Mouse (Mus musculus) hindbrain, embryonic 10.5 days (tissue): ENCODE results near the gene Tjp1. TPM values are rescaled to one million over a fixed set of nuclear protein-coding genes. Genes with fewer than 3 reads are reported as not detected.

Experiments
- DNase-seq: peaks from one replicate; pipeline ENCODE4 v3.0.0-alpha.2; 2017; ENCODE audit warnings: low spot score
- H3K27ac ChIP-seq: fragments of 300-500 bp; sonication (generic); 2 replicates; pipeline ENCODE4 v1.5.1; 2016; ENCODE audit warnings: mild to moderate bottlenecking, moderate library complexity
- H3K27me3 ChIP-seq: fragments of 300-500 bp; sonication (generic); 2 replicates; pipeline ENCODE4 v1.6.1; 2016; ENCODE audit warnings: mild to moderate bottlenecking; ENCODE audit not compliant: poor library complexity, insufficient read depth, severe bottlenecking
- H3K36me3 ChIP-seq: fragments of 300-500 bp; sonication (generic); 2 replicates; pipeline ENCODE4 v1.6.1; 2016; ENCODE audit warnings: mild to moderate bottlenecking, moderate library complexity
- H3K4me1 ChIP-seq: fragments of 300-500 bp; sonication (generic); replicated peaks from 2 replicates; pipeline ENCODE4 v1.6.1; 2016; ENCODE audit warnings: mild to moderate bottlenecking
- H3K4me3 ChIP-seq: fragments of 300-500 bp; sonication (generic); 2 replicates; pipeline ENCODE4 v1.5.1; 2016; ENCODE audit warnings: mild to moderate bottlenecking, moderate library complexity
- H3K9me3 ChIP-seq: fragments of 300-500 bp; sonication (generic); 2 replicates; pipeline ENCODE4 v1.6.1; 2016; ENCODE audit warnings: mild to moderate bottlenecking, moderate library complexity
- WGBS: fragments of 180-500 bp; shearing (Covaris S2); methylation state at CpG from one replicate; pipeline ENCODE4 v1.1.7; 2016; 5-methylcytosine and 5-hydroxymethylcytosine counted together
- polyA plus RNA-seq: library from polyadenylated mRNA; unstranded; fragments of >200 nt; fragmentation: Nextera tagmentation; extraction: Ambion mirVana; gene quantifications from 2 replicates; pipeline ENCODE4 v1.2.1, GENCODE M21; 2016

Tjp1 gene
- polyA plus RNA-seq, 1 experiment from 2014 or later = 19.0 TPM

GRCm38 (mm10) chr7:65419012-65419411, 108.6 kb downstream of the Tjp1 start:
- Histone ChIP-seq H3K4me3 (no peak overlapping the region), H3K4me1 (peaks cover 43% of the 10 kb centered on the region), H3K27ac (no peak overlapping the region), H3K36me3 (no peaks in the 10 kb centered on the region), H3K9me3 (no peaks in the 10 kb centered on the region), H3K27me3 (no peaks in the 10 kb centered on the region)
- WGBS = 68% methylated on average over 3 of the region's 3 CpGs
- no peak for DNase-seq

- DNase-seq = no peak
- Histone ChIP-seq H3K27me3 (no peaks in the 10 kb centered on the region), H3K4me1 (peaks cover 43% of the 10 kb centered on the region), H3K9me3 (no peaks in the 10 kb centered on the region), H3K27ac (peak overlapping the region; percentile 2; the same call in 1 of the 2 replicates), H3K4me3 (no peak overlapping the region), H3K36me3 (no peaks in the 10 kb centered on the region)
- 84% methylated on average over 10 of the region's 10 CpGs for WGBS
These were observed 109.1 kb downstream of the Tjp1 start for GRCm38 (mm10) chr7:65418366-65418911.

- no peaks in the 10 kb centered on the region for H3K9me3 ChIP-seq
- no peaks in the 10 kb centered on the region for H3K36me3 ChIP-seq
- peak overlapping the region; percentile 74 for H3K27ac ChIP-seq
- H3K27me3 ChIP-seq = no peaks in the 10 kb centered on the region
- no peak overlapping the region for H3K4me3 ChIP-seq
- H3K4me1 ChIP-seq = peaks cover 43% of the 10 kb centered on the region
- peak; percentile 12 for DNase-seq
- 59% methylated on average over 10 of the region's 10 CpGs for WGBS
These were observed 110.1 kb downstream of the Tjp1 start for GRCm38 (mm10) chr7:65417231-65418100.

GRCm38 (mm10) chr7:65416506-65416905, 111.1 kb downstream of the Tjp1 start:
- H3K27ac ChIP-seq = peak overlapping the region; percentile 45; the same call in 1 of the 2 replicates
- peak; percentile 11 for DNase-seq
- H3K9me3 ChIP-seq = no peaks in the 10 kb centered on the region
- H3K4me3 ChIP-seq = no peak overlapping the region
- no peaks in the 10 kb centered on the region for H3K27me3 ChIP-seq
- WGBS = 44% methylated on average over 3 of the region's 3 CpGs
- no peaks in the 10 kb centered on the region for H3K36me3 ChIP-seq
- peaks cover 43% of the 10 kb centered on the region for H3K4me1 ChIP-seq

- WGBS = 77% methylated on average over 13 of the region's 13 CpGs
- Histone ChIP-seq H3K9me3 (no peaks in the 10 kb centered on the region), H3K27me3 (no peaks in the 10 kb centered on the region), H3K27ac (no peak overlapping the region), H3K4me1 (peaks cover 34% of the 10 kb centered on the region), H3K4me3 (no peak overlapping the region), H3K36me3 (no peaks in the 10 kb centered on the region)
- DNase-seq = no peak
These were observed 113.3 kb downstream of the Tjp1 start for GRCm38 (mm10) chr7:65413946-65414945.

- Histone ChIP-seq H3K36me3 (no peaks in the 10 kb centered on the region), H3K4me3 (no peak overlapping the region), H3K9me3 (no peaks in the 10 kb centered on the region), H3K4me1 (peaks cover 9% of the 10 kb centered on the region; the same call in 1 of the 2 replicates), H3K27ac (no peak overlapping the region), H3K27me3 (no peaks in the 10 kb centered on the region)
- DNase-seq = no peak
- 66% methylated on average over 7 of the region's 7 CpGs for WGBS
These were observed 116.9 kb downstream of the Tjp1 start for GRCm38 (mm10) chr7:65410668-65411067.

- peaks cover 9% of the 10 kb centered on the region for H3K4me1 ChIP-seq
- 80% methylated on average over 3 of the region's 3 CpGs for WGBS
- H3K36me3 ChIP-seq = no peaks in the 10 kb centered on the region
- no peaks in the 10 kb centered on the region for H3K27me3 ChIP-seq
- DNase-seq = no peak
- no peak overlapping the region for H3K27ac ChIP-seq
- H3K4me3 ChIP-seq = no peak overlapping the region
- H3K9me3 ChIP-seq = no peaks in the 10 kb centered on the region
These were observed 121.2 kb downstream of the Tjp1 start for GRCm38 (mm10) chr7:65406427-65406826.

- H3K4me3 ChIP-seq = no peak overlapping the region
- no peaks in the 10 kb centered on the region for H3K9me3 ChIP-seq
- peaks cover 4% of the 10 kb centered on the region for H3K4me1 ChIP-seq
- DNase-seq = no peak
- H3K36me3 ChIP-seq = no peaks in the 10 kb centered on the region
- no peak overlapping the region for H3K27ac ChIP-seq
- 95% methylated on average over 5 of the region's 5 CpGs for WGBS
- H3K27me3 ChIP-seq = no peaks in the 10 kb centered on the region
These were observed 125.1 kb downstream of the Tjp1 start for GRCm38 (mm10) chr7:65402516-65402915.

GRCm38 (mm10) chr7:65401622-65402021, 126.0 kb downstream of the Tjp1 start:
- Histone ChIP-seq H3K9me3 (no peaks in the 10 kb centered on the region), H3K4me1 (peaks cover 4% of the 10 kb centered on the region), H3K27ac (no peak overlapping the region), H3K27me3 (no peaks in the 10 kb centered on the region), H3K4me3 (no peak overlapping the region), H3K36me3 (no peaks in the 10 kb centered on the region)
- no peak for DNase-seq

- Histone ChIP-seq H3K9me3 (no peaks in the 10 kb centered on the region), H3K4me3 (no peak overlapping the region), H3K4me1 (peaks cover 28% of the 10 kb centered on the region), H3K36me3 (no peaks in the 10 kb centered on the region), H3K27me3 (no peaks in the 10 kb centered on the region; the same call in 1 of the 2 replicates), H3K27ac (no peak overlapping the region)
- 79% methylated on average over 4 of the region's 4 CpGs for WGBS
- DNase-seq = no peak
These were observed 131.7 kb downstream of the Tjp1 start for GRCm38 (mm10) chr7:65395891-65396290.

GRCm38 (mm10) chr7:65395166-65395565, 132.4 kb downstream of the Tjp1 start:
- 60% methylated on average over 5 of the region's 5 CpGs for WGBS
- no peaks in the 10 kb centered on the region; the same call in 1 of the 2 replicates for H3K27me3 ChIP-seq
- no peaks in the 10 kb centered on the region for H3K9me3 ChIP-seq
- H3K27ac ChIP-seq = no peak overlapping the region
- DNase-seq = no peak
- H3K4me1 ChIP-seq = peaks cover 28% of the 10 kb centered on the region
- H3K36me3 ChIP-seq = no peaks in the 10 kb centered on the region
- H3K4me3 ChIP-seq = no peak overlapping the region

- peaks cover 28% of the 10 kb centered on the region for H3K4me1 ChIP-seq
- no peak overlapping the region for H3K27ac ChIP-seq
- H3K27me3 ChIP-seq = no peaks in the 10 kb centered on the region; the same call in 1 of the 2 replicates
- WGBS = 22% methylated on average over 2 of the region's 2 CpGs
- H3K36me3 ChIP-seq = no peaks in the 10 kb centered on the region
- no peak overlapping the region for H3K4me3 ChIP-seq
- DNase-seq = no peak
- H3K9me3 ChIP-seq = no peaks in the 10 kb centered on the region
These were observed 132.9 kb downstream of the Tjp1 start for GRCm38 (mm10) chr7:65394672-65395071.
